Mouse (Mus musculus): Measurements from ENCODE around the gene Hs3st2. TPM values are rescaled to one million over a fixed set of nuclear protein-coding genes. Genes with fewer than 3 reads are reported as not detected.

Gene Hs3st2
- polyA plus RNA-seq, 1 experiment from 2014 or later, result 0.56 TPM

DNA sequence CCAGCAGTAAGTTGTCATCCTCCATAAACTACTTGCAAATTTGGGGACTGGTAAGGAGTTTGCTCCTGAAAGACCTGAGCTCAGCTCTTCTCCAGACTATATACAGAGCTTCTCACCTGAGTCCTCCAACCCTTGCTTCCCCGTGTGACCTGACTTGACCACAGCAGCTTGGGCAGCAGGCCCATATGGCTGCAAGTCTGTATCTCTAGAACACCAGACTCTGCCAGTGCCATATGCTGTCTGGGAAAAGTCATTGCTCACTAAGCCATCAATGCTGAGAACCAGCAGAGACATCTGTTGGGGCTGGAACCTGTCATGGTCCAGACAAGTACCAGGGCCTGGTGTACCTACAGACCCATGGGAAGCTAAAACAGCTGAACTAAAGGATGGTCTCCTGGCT is 73.5 kb downstream of the Hs3st2 start:
- H3K36me3 ChIP-seq (replicated peaks), result no peaks in the 10 kb centered on the region
- no peaks in the 10 kb centered on the region; the same call in 1 of the 2 replicates for H3K4me1 ChIP-seq
- H3K9ac ChIP-seq, result no peak overlapping the region
- H3K27me3 ChIP-seq, result no peaks in the 10 kb centered on the region
- no peaks in the 10 kb centered on the region for H3K9me3 ChIP-seq
- no peak overlapping the region for H3K4me2 ChIP-seq
- H3K4me3 ChIP-seq (replicated peaks), result no peak overlapping the region
- no peak for ATAC-seq (ENCODE audit: low FRiP score)
- H3K27ac ChIP-seq, result no peak overlapping the region
- 88% methylated on average over 1 of the region's 1 CpGs for WGBS

DNA sequence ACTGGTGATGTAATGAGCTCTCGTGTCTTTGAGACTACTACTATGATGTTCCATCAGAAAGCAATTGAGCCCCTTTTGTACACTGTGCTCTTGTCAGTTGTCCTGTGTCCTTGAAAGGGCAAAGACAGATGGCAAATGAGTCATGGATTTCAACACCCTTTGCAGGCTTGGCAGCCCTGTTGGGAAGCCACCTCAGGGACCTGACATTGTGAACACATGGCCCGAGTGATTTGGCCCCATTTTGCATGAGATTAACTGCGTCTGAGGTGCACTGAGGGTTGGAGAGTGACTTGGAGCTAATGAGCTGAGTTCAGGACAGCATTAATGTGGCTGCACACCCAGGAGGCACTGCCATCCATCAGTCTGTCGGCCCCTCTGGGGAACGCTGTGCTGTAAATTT is 74.7 kb downstream of the Hs3st2 start:
- Histone ChIP-seq H3K36me3 (replicated peaks) (no peaks in the 10 kb centered on the region), H3K9me3 (no peaks in the 10 kb centered on the region), H3K4me3 (replicated peaks) (no peak overlapping the region), H3K27ac (no peak overlapping the region), H3K4me1 (no peaks in the 10 kb centered on the region; the same call in 1 of the 2 replicates), H3K9ac (no peak overlapping the region), H3K27me3 (no peaks in the 10 kb centered on the region), H3K4me2 (no peak overlapping the region)
- no peak for ATAC-seq (ENCODE audit: low FRiP score)
- WGBS, result 75% methylated on average over 5 of the region's 5 CpGs

DNA sequence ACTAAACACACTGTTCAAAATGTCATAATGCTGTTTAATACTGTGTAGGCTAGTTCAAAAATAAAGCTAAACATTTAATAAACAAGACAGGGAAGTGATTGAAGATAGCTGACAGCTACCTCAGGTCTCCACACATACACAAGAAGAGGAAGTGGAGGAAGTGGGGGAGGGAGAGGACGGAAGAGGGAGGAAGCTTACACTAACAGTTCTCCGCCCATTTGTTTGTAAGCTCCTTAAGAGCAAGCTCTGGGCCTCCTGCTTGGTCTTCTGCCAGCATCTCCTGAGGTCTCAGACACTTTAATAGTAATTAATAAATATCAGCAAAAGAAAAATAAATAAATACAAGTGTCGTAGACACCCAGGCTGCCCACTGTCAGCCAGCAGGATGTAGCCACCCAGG is 77.8 kb downstream of the Hs3st2 start:
- Histone ChIP-seq H3K27ac (no peak overlapping the region), H3K36me3 (replicated peaks) (no peaks in the 10 kb centered on the region), H3K9ac (no peak overlapping the region), H3K4me3 (replicated peaks) (no peak overlapping the region), H3K9me3 (no peaks in the 10 kb centered on the region), H3K27me3 (no peaks in the 10 kb centered on the region), H3K4me2 (no peak overlapping the region), H3K4me1 (no peaks in the 10 kb centered on the region)
- ATAC-seq (ENCODE audit: low FRiP score), result no peak
- 75% methylated on average over 3 of the region's 3 CpGs for WGBS

DNA sequence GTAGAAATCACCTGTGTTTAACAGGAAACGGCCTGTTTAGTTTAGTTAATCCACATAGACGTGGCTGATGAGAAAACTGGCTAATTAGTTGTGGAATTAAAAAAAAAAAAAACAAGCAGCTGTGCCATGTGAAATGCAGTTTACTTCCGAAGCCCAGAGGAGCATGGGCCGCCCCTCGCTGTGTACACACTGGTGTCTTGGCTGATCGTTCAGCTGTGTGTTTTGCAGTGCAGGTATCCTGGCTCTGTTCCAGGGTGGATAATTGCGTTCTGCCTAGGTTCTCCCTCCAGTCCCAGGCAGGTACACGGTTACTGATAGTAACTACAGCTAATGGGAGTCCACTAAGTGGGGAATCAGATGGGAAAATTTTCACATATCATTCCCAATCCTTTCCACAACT is 86.6 kb downstream of the Hs3st2 start:
- Histone ChIP-seq H3K9ac (no peak overlapping the region), H3K9me3 (no peaks in the 10 kb centered on the region), H3K4me1 (no peaks in the 10 kb centered on the region), H3K27me3 (no peaks in the 10 kb centered on the region), H3K36me3 (replicated peaks) (no peaks in the 10 kb centered on the region), H3K4me2 (no peak overlapping the region), H3K27ac (no peak overlapping the region), H3K4me3 (replicated peaks) (no peak overlapping the region)
- ATAC-seq (ENCODE audit: low FRiP score), result no peak
- 54% methylated on average over 8 of the region's 8 CpGs for WGBS

DNA sequence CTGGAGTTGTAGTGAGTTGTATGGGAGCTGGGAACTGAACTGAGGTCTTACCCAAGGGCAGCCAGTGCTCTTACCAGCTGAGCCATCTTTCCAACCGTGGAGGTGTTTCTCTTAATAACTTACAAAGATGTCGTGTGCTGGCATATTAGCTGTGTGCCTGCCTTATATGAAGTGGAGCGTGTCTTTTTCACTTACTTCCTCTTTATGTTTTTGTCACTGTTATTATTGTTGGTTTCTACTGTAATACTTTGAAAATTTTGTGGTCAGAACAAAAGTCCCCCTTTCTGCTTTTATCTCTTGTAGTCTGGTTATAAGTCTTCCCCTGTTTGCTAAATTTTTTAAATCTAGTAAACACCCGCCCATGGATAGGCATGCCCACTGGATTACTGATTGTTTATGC is 88.4 kb downstream of the Hs3st2 start:
- H3K27me3 ChIP-seq, result no peaks in the 10 kb centered on the region
- H3K27ac ChIP-seq, result no peak overlapping the region
- H3K4me3 ChIP-seq (replicated peaks), result no peak overlapping the region
- ATAC-seq (ENCODE audit: low FRiP score), result no peak
- H3K9ac ChIP-seq, result no peak overlapping the region
- H3K4me2 ChIP-seq, result no peak overlapping the region
- no peaks in the 10 kb centered on the region for H3K9me3 ChIP-seq
- H3K4me1 ChIP-seq, result no peaks in the 10 kb centered on the region
- WGBS, result 92% methylated on average over 4 of the region's 4 CpGs
- no peaks in the 10 kb centered on the region for H3K36me3 ChIP-seq (replicated peaks)

DNA sequence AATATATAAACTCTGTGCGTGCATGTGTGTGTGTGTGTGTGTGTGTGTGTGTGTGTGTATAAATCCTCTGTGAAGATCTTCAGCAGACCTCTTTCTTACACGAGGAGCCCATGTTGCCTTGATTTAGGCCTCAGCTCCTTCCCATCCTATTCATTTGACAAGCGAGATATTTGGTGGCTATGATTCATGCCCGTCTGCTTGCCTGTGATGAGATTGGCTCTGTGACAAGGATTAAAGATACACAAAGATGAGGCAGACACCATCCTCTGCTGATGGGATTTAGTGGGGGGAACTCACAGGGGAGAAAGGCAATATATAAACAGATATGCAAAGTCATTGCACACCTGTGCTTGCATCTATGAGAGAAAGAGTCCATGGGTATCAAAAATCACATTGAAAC is 92.9 kb downstream of the Hs3st2 start:
- H3K9ac ChIP-seq, result no peak overlapping the region
- H3K4me1 ChIP-seq, result no peaks in the 10 kb centered on the region
- 84% methylated on average over 4 of the region's 4 CpGs for WGBS
- no peaks in the 10 kb centered on the region for H3K36me3 ChIP-seq (replicated peaks)
- no peak for ATAC-seq (ENCODE audit: low FRiP score)
- H3K9me3 ChIP-seq, result no peaks in the 10 kb centered on the region
- no peak overlapping the region for H3K27ac ChIP-seq
- no peak overlapping the region for H3K4me3 ChIP-seq (replicated peaks)
- H3K27me3 ChIP-seq, result no peaks in the 10 kb centered on the region
- no peak overlapping the region for H3K4me2 ChIP-seq

DNA sequence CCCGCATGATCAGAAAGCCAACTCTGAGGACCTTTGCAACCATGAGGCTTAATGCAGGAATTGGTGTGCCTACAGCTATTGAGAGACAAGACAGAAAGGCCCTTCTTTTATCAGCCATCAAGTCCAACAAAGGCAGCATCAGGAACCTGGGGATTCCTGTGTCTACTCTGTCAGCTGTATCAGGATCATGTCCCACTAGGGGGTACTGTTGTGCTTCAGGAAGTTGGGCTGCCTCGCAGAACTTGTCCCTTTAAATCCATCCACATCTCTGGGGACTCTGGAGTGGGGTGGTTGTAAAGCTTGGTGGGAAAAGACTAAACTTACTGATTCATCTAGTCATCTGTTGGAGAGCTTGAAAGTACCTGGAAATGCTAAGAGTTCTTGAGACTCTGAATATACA is 93.6 kb downstream of the Hs3st2 start:
- Histone ChIP-seq H3K36me3 (replicated peaks) (no peaks in the 10 kb centered on the region), H3K4me2 (no peak overlapping the region), H3K9me3 (no peaks in the 10 kb centered on the region), H3K27me3 (no peaks in the 10 kb centered on the region), H3K4me3 (replicated peaks) (no peak overlapping the region), H3K9ac (no peak overlapping the region), H3K4me1 (no peaks in the 10 kb centered on the region), H3K27ac (no peak overlapping the region)
- no peak for ATAC-seq (ENCODE audit: low FRiP score)
- WGBS, result 67% methylated on average over 2 of the region's 2 CpGs

DNA sequence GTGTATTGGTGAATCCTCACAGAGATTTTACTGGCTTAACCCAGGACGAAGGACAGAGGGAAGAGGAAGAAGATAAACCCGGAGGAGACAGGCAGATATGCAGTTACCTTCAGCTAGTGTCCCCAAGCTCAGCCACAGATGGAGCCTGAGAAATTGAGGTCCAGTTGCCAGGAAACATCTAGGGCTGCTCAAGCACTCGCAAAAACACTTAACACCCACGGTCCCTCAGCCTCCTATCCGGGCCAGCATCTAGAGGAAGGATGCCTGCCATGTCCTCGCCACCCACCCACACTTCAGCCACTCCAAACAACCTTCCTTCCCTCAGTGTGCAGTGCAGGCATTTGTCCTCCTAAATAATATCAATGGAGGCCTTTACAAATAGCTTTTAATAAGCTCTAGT is 95.6 kb downstream of the Hs3st2 start:
- Histone ChIP-seq H3K4me2 (no peak overlapping the region), H3K9ac (no peak overlapping the region), H3K4me3 (replicated peaks) (no peak overlapping the region), H3K27ac (no peak overlapping the region), H3K36me3 (replicated peaks) (no peaks in the 10 kb centered on the region), H3K4me1 (peaks cover 6% of the 10 kb centered on the region; the same call in 1 of the 2 replicates), H3K9me3 (no peaks in the 10 kb centered on the region), H3K27me3 (no peaks in the 10 kb centered on the region)
- no peak for ATAC-seq (ENCODE audit: low FRiP score)
- WGBS, result 72% methylated on average over 6 of the region's 6 CpGs

DNA sequence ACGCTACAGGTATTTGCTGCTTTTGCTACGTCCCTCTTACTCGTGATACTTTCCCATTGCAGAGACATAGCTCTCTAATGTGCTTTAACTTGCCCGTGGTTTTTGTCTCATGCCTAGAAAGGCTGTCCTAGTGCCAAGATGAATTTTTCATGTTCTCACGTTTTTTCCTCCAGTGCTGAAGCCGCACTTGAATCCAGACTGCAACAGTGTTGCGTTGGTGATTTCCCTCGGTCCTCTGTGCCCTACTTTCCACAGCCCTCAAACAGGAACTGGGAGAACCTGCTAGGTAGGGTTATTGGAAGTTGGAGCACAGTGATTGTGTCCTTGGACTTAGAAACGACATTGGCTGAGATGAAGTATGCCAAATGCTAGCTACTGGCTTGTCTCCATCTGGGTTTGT is 97.7 kb downstream of the Hs3st2 start:
- ATAC-seq (ENCODE audit: low FRiP score), result no peak
- Histone ChIP-seq H3K9ac (no peak overlapping the region), H3K9me3 (no peaks in the 10 kb centered on the region), H3K27ac (no peak overlapping the region), H3K4me3 (replicated peaks) (no peak overlapping the region), H3K27me3 (no peaks in the 10 kb centered on the region), H3K4me2 (no peak overlapping the region), H3K36me3 (replicated peaks) (no peaks in the 10 kb centered on the region), H3K4me1 (peaks cover 6% of the 10 kb centered on the region; the same call in 1 of the 2 replicates)
- 84% methylated on average over 9 of the region's 9 CpGs for WGBS

DNA sequence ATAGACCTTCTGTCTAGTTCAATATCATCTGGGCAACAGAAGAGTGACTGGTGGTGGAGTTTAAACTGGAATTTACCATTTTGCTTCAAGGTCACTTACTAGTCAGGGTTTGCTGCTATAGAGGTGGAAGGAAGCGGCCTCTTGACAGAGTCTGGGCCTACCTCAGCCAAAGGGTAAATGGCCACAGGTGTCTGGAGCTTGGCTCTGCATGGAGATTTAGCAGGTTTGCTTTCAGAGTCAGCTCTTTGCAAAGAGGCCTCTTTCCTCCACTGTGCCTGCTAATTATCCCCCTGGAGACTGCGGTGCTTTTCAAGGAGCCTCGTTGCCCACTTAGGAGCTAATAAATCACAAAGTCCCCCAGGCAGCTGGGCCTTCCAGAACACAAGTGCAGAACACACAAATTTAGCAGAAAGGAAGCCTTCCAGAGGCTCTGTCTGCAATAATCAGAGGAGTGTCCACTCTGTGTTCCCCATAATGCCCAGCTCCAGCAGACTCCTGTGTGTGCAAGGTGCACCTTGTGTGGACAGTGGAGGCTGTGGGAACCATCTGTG is 99.9 kb downstream of the Hs3st2 start:
- Histone ChIP-seq H3K27me3 (no peaks in the 10 kb centered on the region), H3K4me1 (peaks cover 6% of the 10 kb centered on the region; the same call in 1 of the 2 replicates), H3K4me3 (replicated peaks) (no peak overlapping the region), H3K9ac (no peak overlapping the region), H3K27ac (no peak overlapping the region), H3K36me3 (replicated peaks) (no peaks in the 10 kb centered on the region), H3K9me3 (no peaks in the 10 kb centered on the region), H3K4me2 (no peak overlapping the region)
- 34% methylated on average over 3 of the region's 3 CpGs for WGBS
- ATAC-seq (ENCODE audit: low FRiP score), result no peak

DNA sequence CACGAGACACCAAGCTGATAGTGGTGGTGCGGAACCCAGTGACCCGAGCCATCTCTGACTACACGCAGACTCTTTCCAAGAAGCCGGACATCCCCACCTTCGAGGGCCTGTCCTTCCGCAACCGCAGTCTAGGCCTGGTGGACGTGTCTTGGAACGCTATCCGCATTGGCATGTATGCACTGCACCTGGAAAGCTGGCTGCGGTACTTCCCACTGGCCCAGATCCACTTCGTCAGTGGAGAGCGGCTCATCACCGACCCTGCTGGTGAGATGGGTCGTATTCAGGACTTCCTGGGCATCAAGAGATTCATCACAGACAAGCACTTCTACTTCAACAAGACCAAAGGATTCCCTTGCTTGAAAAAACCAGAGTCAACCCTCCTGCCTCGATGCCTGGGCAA is 108.9 kb downstream of the Hs3st2 start:
- no peaks in the 10 kb centered on the region for H3K9me3 ChIP-seq
- H3K9ac ChIP-seq, result no peak overlapping the region
- 92% methylated on average over 17 of the region's 17 CpGs for WGBS
- H3K4me2 ChIP-seq, result no peak overlapping the region
- no peak overlapping the region for H3K4me3 ChIP-seq (replicated peaks)
- no peak for ATAC-seq (ENCODE audit: low FRiP score)
- H3K4me1 ChIP-seq, result no peaks in the 10 kb centered on the region
- H3K27me3 ChIP-seq, result no peaks in the 10 kb centered on the region
- H3K27ac ChIP-seq, result no peak overlapping the region
- H3K36me3 ChIP-seq (replicated peaks), result no peaks in the 10 kb centered on the region

DNA sequence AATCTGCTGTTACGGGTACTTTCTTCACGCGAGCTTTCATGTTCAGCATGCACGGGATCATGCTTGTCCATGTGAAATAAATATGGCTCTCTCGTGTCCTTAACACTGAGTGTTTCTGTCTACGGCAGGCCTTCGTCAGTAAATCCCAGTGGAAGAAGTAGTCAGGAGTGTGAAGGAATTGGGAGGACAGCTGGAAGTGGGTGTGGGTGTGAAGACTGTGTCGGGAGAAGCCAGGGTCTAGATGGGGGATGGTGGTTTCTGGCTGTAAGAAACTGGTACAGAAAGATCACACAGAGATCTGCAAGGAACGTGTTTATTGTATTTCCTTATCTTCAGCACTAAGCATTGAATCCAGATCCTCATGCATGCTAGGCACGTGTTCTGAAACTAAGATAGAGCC is 110.0 kb downstream of the Hs3st2 start:
- no peak for ATAC-seq (ENCODE audit: low FRiP score)
- Histone ChIP-seq H3K36me3 (replicated peaks) (no peaks in the 10 kb centered on the region), H3K4me2 (no peak overlapping the region), H3K4me3 (replicated peaks) (no peak overlapping the region), H3K9ac (no peak overlapping the region), H3K4me1 (no peaks in the 10 kb centered on the region), H3K27ac (no peak overlapping the region), H3K9me3 (no peaks in the 10 kb centered on the region), H3K27me3 (no peaks in the 10 kb centered on the region)
- 82% methylated on average over 10 of the region's 10 CpGs for WGBS

DNA sequence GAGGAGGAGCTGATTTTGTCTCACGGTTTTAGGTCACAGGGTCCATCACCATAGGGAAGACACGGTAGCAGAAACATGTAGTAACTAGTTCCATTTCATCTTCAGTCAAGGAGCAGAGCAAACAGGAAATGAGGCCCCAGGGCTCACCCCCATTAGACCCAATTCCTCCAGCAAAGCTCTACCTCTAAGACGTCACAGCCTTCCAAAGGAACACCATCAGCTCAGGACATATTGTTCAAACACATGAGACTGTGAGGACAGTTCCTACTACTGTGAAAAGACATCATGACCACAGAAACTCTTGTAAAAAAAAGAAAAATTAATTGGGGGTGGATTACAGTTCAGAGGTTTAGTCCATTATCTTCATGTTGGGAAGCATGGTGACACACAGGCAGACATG is 125.1 kb downstream of the Hs3st2 start:
- Histone ChIP-seq H3K4me1 (no peaks in the 10 kb centered on the region), H3K27me3 (no peaks in the 10 kb centered on the region), H3K4me2 (no peak overlapping the region), H3K4me3 (replicated peaks) (no peak overlapping the region), H3K27ac (no peak overlapping the region), H3K9ac (no peak overlapping the region), H3K9me3 (peaks cover 4% of the 10 kb centered on the region; the same call in 1 of the 2 replicates), H3K36me3 (replicated peaks) (no peaks in the 10 kb centered on the region)
- 77% methylated on average over 3 of the region's 3 CpGs for WGBS
- no peak for ATAC-seq (ENCODE audit: low FRiP score)

All from forebrain, embryonic 12.5 days (tissue).